Mouse (Mus musculus): ENCODE results near the gene Aldh6a1.

The Aldh6a1 gene

DNA sequence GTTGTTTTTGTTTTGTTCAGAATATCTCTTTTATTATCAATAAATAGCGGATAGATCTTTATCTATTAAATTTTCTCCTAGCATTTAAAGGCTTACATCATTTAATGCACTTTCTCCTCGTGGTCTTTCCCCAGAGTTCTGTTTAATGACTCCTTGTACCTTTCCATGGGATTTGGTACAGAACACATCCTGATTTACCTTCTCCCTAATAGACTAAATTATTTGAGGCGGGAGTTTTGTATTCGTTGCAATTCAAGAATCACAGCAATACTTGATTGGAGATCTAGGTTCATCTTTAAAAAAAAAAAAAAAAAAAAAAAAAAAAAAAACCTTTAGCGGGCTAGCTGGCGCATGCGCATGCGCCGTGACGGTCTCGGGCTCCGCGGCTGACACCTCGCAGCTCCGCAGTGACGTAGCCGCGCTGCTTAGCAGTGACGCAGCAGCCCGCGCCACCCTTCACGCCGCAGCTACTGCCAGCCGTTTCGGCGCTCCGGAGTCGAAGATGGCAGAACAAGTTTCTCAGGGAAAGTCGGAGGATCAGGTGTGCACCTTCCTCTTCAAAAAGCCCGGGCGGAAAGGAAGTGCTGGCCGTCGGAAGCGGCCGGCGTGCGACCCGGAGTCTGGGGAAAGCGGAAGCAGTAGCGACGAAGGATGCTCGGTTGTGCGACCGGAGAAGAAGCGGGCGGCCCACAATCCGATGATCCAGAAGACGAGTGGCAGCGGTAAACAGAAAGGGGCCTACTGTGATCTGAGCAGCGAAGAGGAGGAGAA lies 33.8 kb downstream of the Aldh6a1 start, which contains the start of gene Rnf113a2:
Gene Rnf113a2, plus strand, starts transcription at position 363 of the 771 bp plus-strand sequence.
- DNase-seq (ENCODE audit: low spot score): peak; percentile 80

DNA sequence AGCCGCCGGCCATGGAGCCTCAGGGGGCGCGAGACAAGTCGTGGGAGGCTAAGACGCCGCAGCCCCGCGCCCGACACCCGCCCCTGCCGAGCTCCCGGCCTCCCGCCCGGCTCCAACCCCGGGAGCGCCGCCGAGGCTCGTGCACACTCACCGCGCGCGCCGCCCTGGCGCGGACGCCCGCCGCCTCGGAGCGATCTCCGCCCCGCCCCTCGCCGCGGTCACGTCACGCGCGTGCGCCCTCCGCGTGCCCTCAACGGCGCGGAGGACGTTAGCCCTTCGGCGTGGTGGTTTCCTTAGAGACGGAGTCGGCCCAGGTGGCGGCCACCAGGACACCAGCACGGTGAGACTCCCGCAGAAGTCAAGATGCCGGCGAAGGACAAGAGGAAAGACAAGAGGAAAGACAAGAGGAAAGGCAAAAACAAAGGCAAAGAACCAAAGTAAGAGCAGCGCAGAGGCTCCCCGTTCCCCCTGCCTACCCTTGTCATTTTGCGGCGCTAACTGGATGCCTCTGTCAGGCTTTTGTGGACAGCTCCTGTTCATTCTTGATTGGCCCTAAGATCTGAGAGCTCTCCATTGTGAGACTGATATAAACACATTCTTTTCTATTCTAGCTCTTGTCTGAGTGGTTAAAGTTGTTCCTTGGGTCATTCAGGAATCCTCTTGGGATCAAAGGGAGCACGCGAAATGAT lies 41.8 kb downstream of the Aldh6a1 start, which contains the start of the genes Entpd5 and Bbof1:
Gene Entpd5, minus strand, starts transcription at position 211 of the 689 bp plus-strand sequence.
Gene Bbof1, plus strand, starts transcription at position 253 of the 689 bp plus-strand sequence.
- DNase-seq (ENCODE audit: low spot score): peak; percentile 85

DNA sequence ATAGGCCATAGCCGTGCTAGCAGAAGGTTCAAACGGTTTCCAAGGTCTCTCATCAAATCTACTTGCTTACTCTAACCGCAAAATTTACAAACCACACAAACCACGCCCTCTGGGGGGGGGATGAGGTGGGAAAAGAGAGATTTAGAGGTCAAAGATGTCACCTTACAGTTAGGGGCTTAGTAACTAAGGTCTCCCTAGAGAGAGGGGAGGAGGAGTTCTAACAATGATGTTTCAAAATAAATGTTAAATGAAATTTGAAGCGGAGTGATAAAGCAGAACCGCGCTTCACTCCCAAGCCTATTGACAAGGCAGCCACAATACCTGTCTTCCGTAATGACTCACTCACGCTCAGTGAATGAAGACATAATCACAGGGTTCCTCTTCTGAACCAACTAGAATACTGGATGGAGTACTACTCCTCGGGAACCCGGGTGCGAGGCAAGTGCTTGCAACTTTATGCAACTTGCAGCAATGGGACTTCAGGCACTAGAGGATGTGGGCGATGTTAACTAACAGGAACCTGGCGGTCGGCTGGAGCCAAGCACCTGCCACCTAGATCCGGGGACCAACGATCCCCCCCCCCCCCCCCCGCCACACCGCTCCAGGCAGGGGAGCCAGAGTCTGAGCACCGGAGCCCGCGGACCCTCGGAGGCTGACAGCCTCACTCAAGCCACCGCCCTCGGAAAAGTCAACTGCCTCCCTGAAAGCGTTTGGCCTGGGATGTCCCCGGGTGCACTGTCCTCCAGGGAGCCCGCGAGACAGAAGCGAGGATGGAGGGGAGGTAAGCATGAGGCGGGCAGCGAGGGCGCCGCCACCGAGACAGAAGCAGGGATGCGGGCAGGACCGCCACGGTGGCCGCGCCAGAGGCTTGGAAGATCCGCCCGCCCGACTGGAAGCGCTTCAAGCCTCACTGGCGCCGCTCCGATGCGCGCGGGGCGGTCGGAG lies 42.7 kb downstream of the Aldh6a1 start:
- peak; percentile 51 for DNase-seq (ENCODE audit: low spot score)

DNA sequence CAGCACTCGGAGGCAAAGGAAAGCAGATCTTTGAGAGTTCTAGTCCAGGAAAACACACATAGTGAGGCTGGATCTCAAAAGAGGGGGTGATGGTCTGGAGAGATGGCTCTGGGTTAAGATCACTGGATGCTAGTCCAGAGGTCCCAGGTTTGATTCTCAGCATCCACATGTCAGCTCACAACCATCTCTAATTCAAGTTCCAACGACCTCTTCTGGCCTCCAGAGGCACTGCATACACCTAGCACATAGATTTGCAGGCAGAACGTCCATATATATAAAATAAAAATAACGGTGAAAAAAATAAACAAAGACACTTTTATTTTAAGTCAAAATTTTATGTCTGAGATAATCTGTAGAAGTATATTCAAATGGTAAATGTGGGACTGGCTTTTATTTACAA lies 43.5 kb downstream of the Aldh6a1 start:
- no peak for DNase-seq (ENCODE audit: low spot score)

DNA sequence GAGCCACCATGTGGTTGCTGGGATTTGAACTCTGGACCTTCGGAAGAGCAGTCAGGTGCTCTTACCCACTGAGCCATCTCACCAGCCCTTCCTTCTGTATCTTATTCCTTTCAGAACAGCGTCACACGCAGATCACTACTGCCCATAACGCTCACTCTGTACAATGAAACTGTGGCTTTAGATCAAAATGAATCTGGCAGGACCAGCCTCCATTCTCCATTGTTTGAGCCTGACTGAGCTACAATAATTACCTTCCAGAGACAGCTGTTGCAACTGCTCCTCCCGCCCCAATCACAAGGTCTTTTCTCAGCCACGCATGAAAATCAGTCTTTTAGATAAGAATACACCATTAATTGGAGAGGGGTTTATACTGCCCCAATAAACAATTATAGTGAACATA lies 46.3 kb downstream of the Aldh6a1 start:
- no peak for DNase-seq (ENCODE audit: low spot score)

DNA sequence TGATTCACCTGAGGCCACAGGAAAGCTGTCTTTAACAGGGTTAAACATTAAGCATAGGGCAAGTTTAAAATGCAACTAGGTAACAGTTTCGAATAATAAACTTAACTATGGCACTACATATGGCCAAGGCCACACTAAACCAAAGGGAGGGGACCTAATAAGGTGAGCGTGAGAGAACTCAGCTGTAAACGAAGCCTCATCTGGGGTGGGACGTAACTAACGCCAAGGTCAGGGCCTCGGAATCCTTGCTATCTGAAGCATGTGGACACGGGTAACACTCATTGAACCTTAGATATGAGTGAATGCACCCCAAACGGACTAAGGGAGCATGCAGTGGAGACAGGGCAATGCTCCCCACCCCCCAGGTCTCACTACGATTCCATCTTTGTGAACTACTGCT lies 47.9 kb downstream of the Aldh6a1 start:
- DNase-seq (ENCODE audit: low spot score): no peak

DNA sequence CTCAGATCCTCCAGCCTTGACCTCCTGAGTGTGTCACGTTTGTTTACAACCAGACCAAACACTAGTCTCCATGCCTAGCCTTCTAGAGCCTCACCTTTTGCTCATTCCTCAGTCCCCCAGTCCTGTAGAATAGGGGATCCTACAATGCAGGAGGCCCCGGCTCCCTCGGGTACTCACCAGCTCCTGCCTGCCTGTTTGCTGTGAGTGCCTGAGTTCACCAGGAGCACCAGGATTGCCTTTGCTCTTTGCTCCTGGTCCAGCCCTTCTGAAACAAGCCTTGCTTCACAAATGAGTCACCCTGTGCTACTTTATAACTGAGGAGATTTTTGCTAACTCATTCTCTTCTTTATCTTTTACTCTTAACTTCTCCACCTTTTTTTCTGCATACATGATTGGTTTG lies 50.2 kb downstream of the Aldh6a1 start:
- no peak for DNase-seq (ENCODE audit: low spot score)

DNA sequence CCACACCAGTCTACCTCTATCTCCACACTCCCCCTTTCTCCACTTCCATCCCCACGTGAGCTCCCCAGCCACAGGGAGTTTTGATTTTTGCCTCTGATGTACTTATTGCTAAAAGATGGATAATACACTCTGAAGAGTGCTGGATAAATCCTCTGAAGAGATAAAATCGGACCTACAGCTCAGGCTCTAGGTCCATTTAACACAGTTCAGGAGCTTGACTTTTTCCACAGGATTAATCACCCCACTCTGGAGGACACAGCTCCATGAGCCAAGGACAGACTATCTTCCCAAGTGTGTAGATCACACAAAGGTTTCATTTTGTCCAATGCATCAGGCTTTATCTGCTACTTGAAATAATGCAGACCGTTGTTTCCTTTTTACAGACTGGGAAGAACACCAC lies 50.7 kb downstream of the Aldh6a1 start:
- no peak for DNase-seq (ENCODE audit: low spot score)

DNA sequence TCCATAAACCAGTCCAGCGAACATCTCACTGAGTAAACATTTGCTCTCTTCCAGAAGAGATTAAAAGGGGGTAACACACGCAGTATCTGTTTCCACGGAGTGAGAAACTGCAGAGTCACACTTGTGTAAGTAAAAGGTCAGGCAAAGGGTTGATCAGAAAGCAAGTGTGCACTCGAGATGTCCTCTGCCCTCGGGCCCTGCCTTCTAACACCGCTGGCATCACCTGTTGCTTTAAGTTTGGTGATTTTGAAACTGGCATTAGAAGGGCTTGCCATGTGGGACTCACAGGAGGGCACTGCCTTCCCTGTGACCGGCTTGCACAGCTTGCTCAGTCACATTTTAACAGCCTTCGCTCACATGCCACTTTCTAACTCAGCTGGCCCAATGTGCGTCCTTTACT lies 51.1 kb downstream of the Aldh6a1 start:
- no peak for DNase-seq (ENCODE audit: low spot score)

DNA sequence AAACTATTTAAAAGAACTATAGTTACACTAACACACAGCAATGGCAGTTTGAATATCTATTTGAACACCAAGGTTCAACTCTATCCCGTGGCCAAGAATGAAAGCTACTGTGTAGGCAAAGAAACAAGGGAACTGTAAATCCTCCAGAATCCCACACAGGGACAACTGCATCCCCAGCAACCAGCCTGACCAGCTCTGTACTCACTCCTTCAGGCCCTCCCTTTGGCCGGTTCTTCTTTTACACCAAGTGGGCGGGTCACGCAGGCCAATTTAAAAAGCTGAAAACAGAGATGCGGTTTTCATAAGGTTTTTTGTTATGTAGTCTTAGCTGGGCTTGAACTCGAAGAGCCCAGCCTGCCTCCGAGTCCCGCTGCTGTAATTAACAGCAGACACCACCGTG lies 51.7 kb downstream of the Aldh6a1 start:
- no peak for DNase-seq (ENCODE audit: low spot score)

DNA sequence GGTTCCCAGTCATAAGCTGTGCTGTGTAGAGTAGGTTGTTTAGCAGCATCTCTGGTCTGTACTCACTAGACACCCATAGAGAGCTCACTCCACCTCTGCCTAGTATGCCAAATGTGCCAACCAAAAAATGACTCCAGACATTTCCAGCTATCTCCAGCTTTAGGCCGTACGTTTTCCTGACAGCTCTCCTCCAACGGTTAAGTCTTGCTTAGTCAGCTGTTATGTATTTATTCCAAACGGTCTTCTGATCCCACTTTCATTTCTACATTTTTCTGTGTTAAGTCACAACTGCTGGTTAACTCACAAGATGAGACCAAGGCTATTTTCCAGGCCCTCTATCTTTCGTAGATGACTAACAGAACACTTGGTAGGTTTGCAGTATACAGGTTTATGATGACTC lies 52.2 kb downstream of the Aldh6a1 start:
- DNase-seq (ENCODE audit: low spot score): no peak

DNA sequence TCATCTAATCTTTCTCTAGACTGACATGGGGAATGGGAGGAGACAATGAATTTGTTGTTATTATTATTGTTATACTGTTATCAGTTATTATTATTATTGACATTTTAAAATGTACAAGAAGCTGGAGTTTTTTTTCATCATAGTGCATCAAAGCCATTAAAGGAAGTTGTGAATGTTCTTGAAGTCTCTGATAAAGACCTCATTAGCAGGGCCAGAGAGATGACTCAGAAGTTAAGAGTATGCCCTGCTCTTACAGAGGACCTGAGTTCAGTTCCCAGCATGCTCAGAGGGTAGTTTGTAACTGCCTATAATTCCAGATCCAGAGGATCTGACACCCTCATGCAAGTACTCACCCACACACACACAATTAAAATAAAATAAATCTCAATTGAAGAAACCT lies 53.1 kb downstream of the Aldh6a1 start:
- DNase-seq (ENCODE audit: low spot score): no peak

DNA sequence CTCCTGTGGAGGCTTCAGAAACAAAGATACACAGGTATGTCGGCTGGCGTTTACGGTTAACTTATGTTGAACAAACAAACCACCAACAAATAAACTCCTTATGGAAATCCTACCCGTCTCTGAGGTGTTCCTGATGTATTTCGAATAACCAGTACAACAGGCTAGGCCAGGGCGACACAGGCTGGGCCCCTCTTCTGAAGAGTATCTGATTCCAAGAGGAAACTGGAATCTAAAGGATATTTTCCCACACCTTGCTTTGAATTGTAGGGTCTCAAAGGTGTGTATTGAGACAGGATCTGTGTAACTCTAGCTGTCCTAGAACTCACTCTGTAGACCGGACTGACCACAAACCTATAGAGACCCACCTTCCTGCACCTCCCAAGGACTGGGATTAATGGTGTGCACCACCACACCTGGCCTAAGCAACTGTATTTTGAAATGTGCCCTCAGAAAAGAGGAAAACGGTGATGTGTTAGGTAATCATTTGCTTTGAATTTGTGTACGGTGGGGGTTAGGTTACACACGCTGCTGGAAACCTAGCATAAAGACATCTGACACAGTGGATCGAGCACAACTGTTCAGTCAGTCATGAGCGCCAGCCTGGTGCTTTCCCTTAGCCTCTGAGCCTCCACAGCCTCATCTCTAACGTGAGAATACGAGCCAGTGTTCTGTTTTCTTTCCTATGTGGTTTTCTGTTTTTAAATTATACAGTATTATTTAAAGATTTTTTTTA lies 53.7 kb downstream of the Aldh6a1 start:
- DNase-seq (ENCODE audit: low spot score): no peak

DNA sequence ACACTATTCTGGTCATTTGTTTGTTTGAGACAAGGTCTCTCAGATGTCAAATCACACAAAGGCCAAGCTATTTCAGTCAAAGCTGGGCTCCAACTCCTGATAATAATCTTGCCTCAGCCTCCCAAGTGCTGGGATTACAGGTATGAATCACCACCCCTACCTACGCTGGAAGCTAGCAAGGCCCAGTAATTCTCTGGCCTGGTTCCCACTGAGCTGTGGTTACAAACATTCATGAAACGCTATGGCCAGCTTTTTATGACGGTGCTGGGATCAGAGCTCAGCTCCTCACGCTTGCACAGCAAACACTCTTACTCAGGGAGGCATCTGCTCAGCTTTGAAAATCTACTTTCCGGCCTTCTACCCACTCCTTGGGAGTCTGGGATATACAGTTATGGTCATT lies 57.0 kb downstream of the Aldh6a1 start:
- DNase-seq (ENCODE audit: low spot score): no peak

DNA sequence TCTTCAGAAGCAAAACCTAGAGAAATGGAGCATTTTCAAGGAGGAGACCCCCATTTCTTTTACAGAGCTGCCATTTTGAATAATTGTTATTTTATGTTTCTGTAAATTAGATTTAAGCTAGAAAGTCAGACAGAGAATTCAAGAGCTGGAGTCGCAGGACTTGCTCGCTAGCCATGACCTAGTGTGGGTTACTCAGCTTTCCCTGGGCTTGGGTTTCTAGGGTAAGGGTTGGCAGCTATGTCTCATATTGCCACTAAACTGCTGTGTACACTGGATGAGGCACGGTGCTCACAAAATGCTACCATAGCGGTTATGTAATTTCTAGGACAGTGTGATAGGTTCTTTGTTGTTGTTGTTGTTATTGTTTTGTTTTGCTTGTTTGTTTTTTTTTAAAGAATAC lies 58.1 kb downstream of the Aldh6a1 start:
- no peak for DNase-seq (ENCODE audit: low spot score)

DNA sequence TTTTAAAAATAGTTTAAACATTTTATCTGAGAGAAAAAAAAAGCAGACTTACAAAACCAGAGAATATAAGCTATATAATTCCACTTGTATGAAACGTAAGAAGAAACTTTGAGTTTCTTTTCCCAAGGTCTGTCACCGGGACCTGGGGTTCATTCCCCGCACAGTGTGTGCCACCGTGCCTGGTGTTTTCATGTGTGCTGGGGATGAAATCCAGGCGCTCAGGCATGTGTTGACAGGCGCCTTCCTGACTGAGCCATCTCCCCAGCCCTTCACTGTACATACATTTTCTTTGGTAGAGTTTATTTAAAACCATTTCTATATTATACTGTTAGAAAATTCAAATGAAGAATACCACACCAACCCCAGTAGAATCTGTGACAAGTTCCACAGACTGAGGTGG lies 60.5 kb downstream of the Aldh6a1 start:
- no peak for DNase-seq (ENCODE audit: low spot score)

DNA sequence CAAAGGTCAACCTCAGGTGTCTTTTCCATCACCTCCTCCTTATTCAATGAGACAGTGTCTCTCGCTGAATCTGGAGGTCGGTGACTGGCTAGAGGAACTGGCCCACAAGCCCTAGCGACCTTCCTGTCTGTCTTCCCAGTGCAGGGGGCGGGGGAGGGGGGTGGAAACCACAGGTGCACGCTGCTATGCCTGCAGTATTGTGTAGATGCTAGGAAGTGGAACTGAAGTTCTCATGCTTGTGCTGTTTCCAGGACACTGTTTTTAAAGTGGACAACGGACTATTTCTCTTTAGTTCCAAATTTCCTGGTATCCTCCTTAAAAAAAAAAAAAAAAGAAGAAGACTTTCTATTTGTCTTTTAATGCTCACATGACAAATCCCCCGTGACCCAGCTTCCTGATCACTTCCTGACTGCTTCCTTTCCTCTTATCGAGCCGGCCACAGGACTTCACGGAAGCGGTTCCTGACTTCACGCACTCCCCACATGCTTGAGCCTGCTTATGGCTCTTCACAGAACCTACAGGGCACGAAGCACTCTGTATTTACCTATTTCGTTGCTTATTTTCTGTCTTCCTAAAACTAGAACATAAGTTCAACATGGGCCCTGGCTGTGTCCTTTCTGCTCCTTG lies 61.9 kb downstream of the Aldh6a1 start:
- no peak for DNase-seq (ENCODE audit: low spot score)

DNA sequence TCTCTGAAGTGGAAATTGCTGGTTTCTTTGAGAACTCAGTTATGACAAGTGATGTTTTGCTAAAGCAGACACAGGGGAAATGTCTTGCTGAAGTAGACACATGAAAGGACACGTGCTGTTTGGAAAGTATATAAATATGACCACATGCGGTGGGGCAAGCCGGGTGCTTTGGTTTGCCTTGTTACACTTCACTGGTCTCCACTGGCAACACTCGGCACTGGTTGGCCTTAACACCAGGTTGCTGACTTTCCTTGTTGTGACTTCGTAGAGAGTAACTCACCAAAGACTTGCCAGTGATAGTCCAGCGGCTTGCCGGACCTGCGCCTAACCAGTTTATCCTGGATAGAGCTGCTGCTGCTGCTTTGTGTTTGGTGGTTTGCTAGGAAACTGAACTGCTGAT lies 62.7 kb downstream of the Aldh6a1 start:
- no peak for DNase-seq (ENCODE audit: low spot score)

DNA sequence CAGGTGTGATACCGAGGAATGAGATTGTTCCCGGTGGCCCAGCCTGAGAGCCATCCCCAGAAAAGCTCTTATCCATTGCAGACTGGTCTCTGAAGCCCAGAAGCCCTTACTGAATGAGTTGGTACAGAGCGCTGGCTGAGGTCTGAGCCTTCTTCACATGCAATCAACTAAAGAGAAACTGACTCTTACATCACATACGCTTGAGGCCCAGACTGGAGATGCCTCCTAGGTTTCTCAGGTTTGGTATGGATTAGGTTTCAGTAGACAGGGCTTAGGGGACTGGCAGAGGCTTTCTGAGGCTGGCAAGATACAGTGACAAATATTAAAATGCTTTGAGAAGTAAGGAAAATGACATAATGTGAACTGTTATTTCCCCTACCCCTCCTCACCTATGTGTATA lies 65.4 kb downstream of the Aldh6a1 start:
- DNase-seq (ENCODE audit: low spot score): no peak

DNA sequence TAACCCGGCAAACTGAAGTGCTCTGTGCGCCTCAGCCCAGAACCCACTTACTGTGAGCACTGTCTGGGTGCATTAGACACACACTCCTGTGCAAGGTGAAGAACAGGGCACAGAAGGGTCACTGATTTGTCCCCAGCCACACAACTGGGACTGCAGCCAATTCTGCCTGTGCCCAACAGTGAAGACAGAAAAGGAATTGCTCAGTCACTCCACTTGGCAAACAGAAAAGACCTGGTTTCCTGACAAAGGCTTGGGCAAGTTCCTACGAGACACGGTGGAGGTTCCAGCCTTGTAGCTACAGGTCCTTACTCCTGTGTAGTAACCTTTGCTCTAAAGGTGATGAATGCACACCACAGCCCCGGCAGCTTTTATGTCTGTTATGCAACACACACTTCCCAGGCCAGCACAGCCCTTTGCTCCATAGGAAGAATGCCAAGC lies 66.1 kb downstream of the Aldh6a1 start:
- DNase-seq (ENCODE audit: low spot score): no peak

DNA sequence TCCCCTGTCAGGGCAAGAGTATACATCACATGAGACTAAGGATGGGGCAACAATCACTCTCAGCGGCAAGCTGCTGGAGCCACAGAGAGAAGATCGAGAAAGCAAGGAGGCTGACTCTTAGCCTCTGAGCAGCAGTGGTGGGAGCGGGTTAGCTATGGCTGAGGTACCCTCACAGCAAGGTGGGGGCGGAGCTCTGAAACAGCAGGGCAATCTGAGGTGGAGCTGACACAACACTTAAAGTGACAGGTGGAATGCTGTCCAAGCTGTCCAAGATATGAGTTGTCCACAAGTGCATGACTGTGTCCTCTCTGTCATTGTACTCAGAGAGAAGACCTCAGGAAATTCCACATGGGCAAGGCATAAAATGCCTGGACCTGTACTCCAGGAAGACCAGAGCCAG lies 68.4 kb downstream of the Aldh6a1 start:
- no peak for DNase-seq (ENCODE audit: low spot score)
